Mouse (Mus musculus): Measurements from ENCODE around the gene Myo1c. TPM values are rescaled to one million over a fixed set of nuclear protein-coding genes. Genes with fewer than 3 reads are reported as not detected.

The Myo1c gene
- polyA plus RNA-seq (2012; rRNA removed), result 37.4 and 47.2 TPM in 2 replicates

GRCm38 (mm10) chr11:75650311-75650710, at the start of gene Myo1c:
Gene Myo1c, plus strand, starts transcription at chr11:75650504.
- WGBS, result 78% methylated on average over 7 of the region's 7 CpGs
- DNase-seq (ENCODE audit: low read depth, low spot score), result no peak

- WGBS, result 36% methylated on average over 5 of the region's 5 CpGs
- no peak for DNase-seq (ENCODE audit: low read depth, low spot score)
These were observed 45.5 kb upstream of the Myo1c start for GRCm38 (mm10) chr11:75604826-75605225.

GRCm38 (mm10) chr11:75605318-75605717, 45.0 kb upstream of the Myo1c start:
- DNase-seq (ENCODE audit: low read depth, low spot score), result peak; percentile 68
- WGBS, result 12% methylated on average over 1 of the region's 1 CpGs

GRCm38 (mm10) chr11:75608776-75609175, 41.5 kb upstream of the Myo1c start:
- DNase-seq (ENCODE audit: low read depth, low spot score), result no peak
- WGBS, result 83% methylated on average over 5 of the region's 5 CpGs

- WGBS, result 87% methylated on average over 2 of the region's 2 CpGs
These were observed 40.3 kb upstream of the Myo1c start for GRCm38 (mm10) chr11:75610021-75610420.

GRCm38 (mm10) chr11:75614769-75615168, 35.5 kb upstream of the Myo1c start:
- WGBS, result 97% methylated on average over 1 of the region's 1 CpGs
- DNase-seq (ENCODE audit: low read depth, low spot score), result no peak

More at GRCm38 (mm10) chr11:75610021-75610420, 40.3 kb upstream of the Myo1c start:
- no peak for DNase-seq (ENCODE audit: low read depth, low spot score)

GRCm38 (mm10) chr11:75615556-75615955, 34.7 kb upstream of the Myo1c start:
- WGBS, result 67% methylated on average over 2 of the region's 2 CpGs
- no peak for DNase-seq (ENCODE audit: low read depth, low spot score)

- DNase-seq (ENCODE audit: low read depth, low spot score), result no peak
These were observed 31.2 kb upstream of the Myo1c start for GRCm38 (mm10) chr11:75619133-75619532.

GRCm38 (mm10) chr11:75620136-75620780, 30.0 kb upstream of the Myo1c start:
- 65% methylated on average over 12 of the region's 12 CpGs for WGBS
- DNase-seq (ENCODE audit: low read depth, low spot score), result no peak

More at GRCm38 (mm10) chr11:75619133-75619532, 31.2 kb upstream of the Myo1c start:
- WGBS, result 77% methylated on average over 5 of the region's 5 CpGs

GRCm38 (mm10) chr11:75621426-75621825, 28.9 kb upstream of the Myo1c start:
- DNase-seq (ENCODE audit: low read depth, low spot score), result no peak
- WGBS, result 77% methylated on average over 2 of the region's 2 CpGs

GRCm38 (mm10) chr11:75622588-75623329, 27.5 kb upstream of the Myo1c start:
- WGBS, result 64% methylated on average over 2 of the region's 2 CpGs
- DNase-seq (ENCODE audit: low read depth, low spot score), result no peak

GRCm38 (mm10) chr11:75624102-75624554, 26.2 kb upstream of the Myo1c start:
- WGBS, result 66% methylated on average over 2 of the region's 2 CpGs
- no peak for DNase-seq (ENCODE audit: low read depth, low spot score)

- DNase-seq (ENCODE audit: low read depth, low spot score), result no peak
- 81% methylated on average over 4 of the region's 4 CpGs for WGBS
These were observed 24.5 kb upstream of the Myo1c start for GRCm38 (mm10) chr11:75625820-75626219.

- WGBS, result 3% methylated on average over 5 of the region's 5 CpGs
- DNase-seq (ENCODE audit: low read depth, low spot score), result no peak
These were observed 20.2 kb upstream of the Myo1c start for GRCm38 (mm10) chr11:75630098-75630497.

GRCm38 (mm10) chr11:75630645-75631229, 19.6 kb upstream of the Myo1c start, which contains the start of gene Inpp5k:
Gene Inpp5k, plus strand, starts transcription at chr11:75630988.
- DNase-seq (ENCODE audit: low read depth, low spot score), result peak; percentile 95
- WGBS, result under 1% methylated on average over 49 of the region's 53 CpGs

- WGBS, result 10% methylated on average over 13 of the region's 13 CpGs
- DNase-seq (ENCODE audit: low read depth, low spot score), result no peak
These were observed 18.6 kb upstream of the Myo1c start for GRCm38 (mm10) chr11:75631561-75632225.

GRCm38 (mm10) chr11:75632921-75633320, 17.4 kb upstream of the Myo1c start:
- WGBS, result 95% methylated on average over 5 of the region's 5 CpGs
- no peak for DNase-seq (ENCODE audit: low read depth, low spot score)

- no peak for DNase-seq (ENCODE audit: low read depth, low spot score)
- WGBS, result 41% methylated on average over 3 of the region's 3 CpGs
These were observed 15.5 kb upstream of the Myo1c start for GRCm38 (mm10) chr11:75634801-75635200.

GRCm38 (mm10) chr11:75635315-75635714, 15.0 kb upstream of the Myo1c start:
- DNase-seq (ENCODE audit: low read depth, low spot score), result no peak
- WGBS, result 69% methylated on average over 11 of the region's 11 CpGs

GRCm38 (mm10) chr11:75643323-75643722, 7.0 kb upstream of the Myo1c start:
- 74% methylated on average over 5 of the region's 5 CpGs for WGBS
- DNase-seq (ENCODE audit: low read depth, low spot score), result no peak
